Mouse (Mus musculus): Measurements from ENCODE around the gene Ppm1a. TPM values are rescaled to one million over a fixed set of nuclear protein-coding genes. Genes with fewer than 3 reads are reported as not detected.

Gene Ppm1a
- total and polyA plus RNA-seq, 3 experiments = 15.7 to 154 (median 75.8) TPM

- ATAC-seq (ENCODE audit: extremely low read depth, insufficient number of reproducible peaks, low FRiP score, poor library complexity, severe bottlenecking) (no peak), DNase-seq (ENCODE audit: low spot score) (no peak)
- H3K27me3 ChIP-seq (ENCODE audit: insufficient read depth, low read length) = peaks cover 3% of the 10 kb centered on the region
- H3K9me3 ChIP-seq (replicated peaks) = no peaks in the 10 kb centered on the region
- H3K4me1 ChIP-seq (ENCODE audit: insufficient read depth, low read depth, low read length) = no peaks in the 10 kb centered on the region
- no peak for TF ChIP-seq TAL1 (conservative IDR thresholded peaks at IDR 0.05; ENCODE audit: low read depth, low read length)
- no peak for TF ChIP-seq POLR2AphosphoS5 (IDR thresholded peaks at IDR 0.05; ENCODE audit: insufficient replicate concordance, low read depth, low read length)
- TF ChIP-seq CTCF (IDR thresholded peaks at IDR 0.05; ENCODE audit: low read depth, low read length) = no peak
- TF ChIP-seq GATA1 (IDR thresholded peaks at IDR 0.05; ENCODE audit: borderline replicate concordance, low read length) = no peak
- no peak for TF ChIP-seq GATA2 (IDR thresholded peaks at IDR 0.05; ENCODE audit: borderline replicate concordance, low read depth, low read length)
- H3K36me3 ChIP-seq (replicated peaks) = no peaks in the 10 kb centered on the region
- H3K4me3 ChIP-seq (ENCODE audit: low read depth, low read length) = no peak overlapping the region
Observed at GRCm38 (mm10) chr12:72721710-72722109, 35.5 kb upstream of the Ppm1a start.

DNA sequence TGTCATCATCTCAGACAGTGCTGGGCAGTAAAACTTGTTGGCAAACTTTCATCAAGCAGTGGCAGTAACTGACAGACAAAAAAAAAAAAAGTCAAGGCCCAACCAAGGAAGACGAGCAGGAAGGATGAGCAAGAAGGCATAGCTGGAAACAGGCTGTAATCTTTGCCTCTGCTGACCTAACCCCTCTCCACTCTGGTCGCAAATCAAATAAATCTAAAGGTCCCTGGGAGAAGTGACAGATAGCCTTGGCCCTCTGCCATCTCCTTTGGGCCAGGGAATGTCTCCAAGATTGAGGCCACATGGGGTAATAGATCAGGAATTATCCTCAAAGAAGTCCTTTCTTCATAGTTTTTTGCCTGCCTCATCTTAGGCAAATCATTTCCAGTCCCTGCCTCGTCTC lies 33.3 kb upstream of the Ppm1a start:
- DNase-seq (ENCODE audit: low spot score) (no peak), ATAC-seq (ENCODE audit: extremely low read depth, insufficient number of reproducible peaks, low FRiP score, poor library complexity, severe bottlenecking) (no peak)
- Histone ChIP-seq H3K4me1 (ENCODE audit: insufficient read depth, low read depth, low read length) (no peaks in the 10 kb centered on the region), H3K9me3 (replicated peaks) (no peaks in the 10 kb centered on the region), H3K4me3 (ENCODE audit: low read depth, low read length) (no peak overlapping the region), H3K36me3 (replicated peaks) (no peaks in the 10 kb centered on the region), H3K27me3 (ENCODE audit: insufficient read depth, low read length) (peaks cover 3% of the 10 kb centered on the region)
- TF ChIP-seq GATA1 (IDR thresholded peaks at IDR 0.05; ENCODE audit: borderline replicate concordance, low read length) (no peak), POLR2AphosphoS5 (IDR thresholded peaks at IDR 0.05; ENCODE audit: insufficient replicate concordance, low read depth, low read length) (no peak), GATA2 (IDR thresholded peaks at IDR 0.05; ENCODE audit: borderline replicate concordance, low read depth, low read length) (no peak), CTCF (IDR thresholded peaks at IDR 0.05; ENCODE audit: low read depth, low read length) (no peak), TAL1 (conservative IDR thresholded peaks at IDR 0.05; ENCODE audit: low read depth, low read length) (no peak)

DNA sequence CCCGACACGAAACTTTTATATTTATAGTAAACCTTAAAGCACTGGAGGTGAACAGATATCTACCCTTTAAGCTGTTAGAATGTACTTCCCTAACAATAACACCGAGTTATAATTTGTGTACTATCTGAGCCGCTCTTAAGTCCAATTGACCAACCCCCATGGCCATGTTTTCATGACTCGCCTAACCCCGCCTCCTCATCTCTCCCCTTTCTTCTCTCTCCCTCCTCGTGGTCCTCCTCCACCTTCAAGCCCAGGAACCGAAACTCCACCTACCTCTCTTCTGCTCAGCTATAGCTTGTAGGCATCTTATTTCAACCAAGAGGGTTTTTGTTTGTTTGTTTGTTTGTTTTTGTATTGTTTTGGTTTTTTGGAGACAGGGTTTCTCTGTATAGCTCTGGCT lies 30.2 kb upstream of the Ppm1a start:
- DNase-seq (ENCODE audit: low spot score) (no peak), ATAC-seq (ENCODE audit: extremely low read depth, insufficient number of reproducible peaks, low FRiP score, poor library complexity, severe bottlenecking) (no peak)
- no peak overlapping the region for H3K4me3 ChIP-seq (ENCODE audit: low read depth, low read length)
- H3K36me3 ChIP-seq (replicated peaks) = no peaks in the 10 kb centered on the region
- H3K27me3 ChIP-seq (ENCODE audit: insufficient read depth, low read length) = peaks cover 4% of the 10 kb centered on the region; the same call in 1 of the 2 replicates
- H3K4me1 ChIP-seq (ENCODE audit: insufficient read depth, low read depth, low read length) = peaks cover 4% of the 10 kb centered on the region; the same call in 1 of the 2 replicates
- TF ChIP-seq POLR2AphosphoS5 (IDR thresholded peaks at IDR 0.05; ENCODE audit: insufficient replicate concordance, low read depth, low read length) (no peak), GATA2 (IDR thresholded peaks at IDR 0.05; ENCODE audit: borderline replicate concordance, low read depth, low read length) (no peak), TAL1 (conservative IDR thresholded peaks at IDR 0.05; ENCODE audit: low read depth, low read length) (no peak), CTCF (IDR thresholded peaks at IDR 0.05; ENCODE audit: low read depth, low read length) (no peak), GATA1 (IDR thresholded peaks at IDR 0.05; ENCODE audit: borderline replicate concordance, low read length) (no peak)
- H3K9me3 ChIP-seq (replicated peaks) = no peaks in the 10 kb centered on the region

DNA sequence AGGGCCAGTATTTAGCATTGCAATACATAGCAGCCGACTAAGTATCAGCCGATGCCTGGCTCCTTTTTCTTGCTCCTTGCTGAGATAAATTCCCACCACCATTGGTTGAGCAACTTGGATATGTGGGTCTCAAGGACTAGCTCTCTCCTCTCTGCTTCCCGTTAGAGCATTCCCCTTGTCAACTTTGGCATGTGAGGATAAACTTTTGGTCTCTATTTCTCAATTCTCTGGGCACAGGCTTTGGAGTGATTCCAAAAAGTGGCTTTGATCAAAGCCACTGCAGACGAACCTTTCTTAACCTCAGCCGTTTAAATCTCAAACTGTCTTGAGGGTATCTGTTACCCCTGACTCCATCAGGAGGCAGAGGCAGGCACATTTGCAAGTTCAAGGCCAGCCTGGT lies 29.6 kb upstream of the Ppm1a start:
- Histone ChIP-seq H3K9me3 (replicated peaks) (no peaks in the 10 kb centered on the region), H3K27me3 (ENCODE audit: insufficient read depth, low read length) (peaks cover 4% of the 10 kb centered on the region; the same call in 1 of the 2 replicates), H3K36me3 (replicated peaks) (no peaks in the 10 kb centered on the region), H3K4me3 (ENCODE audit: low read depth, low read length) (no peak overlapping the region), H3K4me1 (ENCODE audit: insufficient read depth, low read depth, low read length) (peaks cover 4% of the 10 kb centered on the region; the same call in 1 of the 2 replicates)
- no peak for DNase-seq (ENCODE audit: low spot score)
- TF ChIP-seq TAL1 (conservative IDR thresholded peaks at IDR 0.05; ENCODE audit: low read depth, low read length) (no peak), GATA1 (IDR thresholded peaks at IDR 0.05; ENCODE audit: borderline replicate concordance, low read length) (no peak), POLR2AphosphoS5 (IDR thresholded peaks at IDR 0.05; ENCODE audit: insufficient replicate concordance, low read depth, low read length) (no peak), CTCF (IDR thresholded peaks at IDR 0.05; ENCODE audit: low read depth, low read length) (no peak), GATA2 (IDR thresholded peaks at IDR 0.05; ENCODE audit: borderline replicate concordance, low read depth, low read length) (no peak)
- no peak for ATAC-seq (ENCODE audit: extremely low read depth, insufficient number of reproducible peaks, low FRiP score, poor library complexity, severe bottlenecking)

DNA sequence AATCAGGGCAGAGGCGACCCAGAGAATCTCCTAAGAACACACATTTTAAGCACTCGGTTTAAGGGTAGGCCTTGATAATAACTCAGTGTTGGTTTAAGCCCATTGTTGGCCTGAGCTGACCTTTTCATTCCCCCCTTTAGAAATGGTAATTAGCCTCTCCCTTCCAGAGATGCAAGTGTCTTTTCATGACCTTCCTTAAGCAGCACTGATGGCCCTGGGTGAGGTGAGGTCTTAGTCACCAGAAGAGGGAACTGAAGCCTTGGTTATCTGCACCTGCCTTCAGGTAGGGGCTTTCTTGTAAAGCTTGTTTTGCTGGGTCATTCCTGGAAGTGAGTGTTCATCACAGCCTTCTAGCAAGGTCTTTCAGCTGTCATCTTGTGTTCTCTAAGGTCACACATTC lies 23.1 kb upstream of the Ppm1a start:
- ATAC-seq (ENCODE audit: extremely low read depth, insufficient number of reproducible peaks, low FRiP score, poor library complexity, severe bottlenecking) (no peak), DNase-seq (ENCODE audit: low spot score) (no peak)
- Histone ChIP-seq H3K27me3 (ENCODE audit: insufficient read depth, low read length) (peaks cover 2% of the 10 kb centered on the region), H3K4me3 (ENCODE audit: low read depth, low read length) (no peak overlapping the region), H3K36me3 (replicated peaks) (no peaks in the 10 kb centered on the region), H3K9me3 (replicated peaks) (no peaks in the 10 kb centered on the region), H3K4me1 (ENCODE audit: insufficient read depth, low read depth, low read length) (peaks cover 4% of the 10 kb centered on the region; the same call in 1 of the 2 replicates)
- TF ChIP-seq POLR2AphosphoS5 (IDR thresholded peaks at IDR 0.05; ENCODE audit: insufficient replicate concordance, low read depth, low read length) (no peak), GATA2 (IDR thresholded peaks at IDR 0.05; ENCODE audit: borderline replicate concordance, low read depth, low read length) (no peak), TAL1 (conservative IDR thresholded peaks at IDR 0.05; ENCODE audit: low read depth, low read length) (no peak), CTCF (IDR thresholded peaks at IDR 0.05; ENCODE audit: low read depth, low read length) (no peak), GATA1 (IDR thresholded peaks at IDR 0.05; ENCODE audit: borderline replicate concordance, low read length) (no peak)

DNA sequence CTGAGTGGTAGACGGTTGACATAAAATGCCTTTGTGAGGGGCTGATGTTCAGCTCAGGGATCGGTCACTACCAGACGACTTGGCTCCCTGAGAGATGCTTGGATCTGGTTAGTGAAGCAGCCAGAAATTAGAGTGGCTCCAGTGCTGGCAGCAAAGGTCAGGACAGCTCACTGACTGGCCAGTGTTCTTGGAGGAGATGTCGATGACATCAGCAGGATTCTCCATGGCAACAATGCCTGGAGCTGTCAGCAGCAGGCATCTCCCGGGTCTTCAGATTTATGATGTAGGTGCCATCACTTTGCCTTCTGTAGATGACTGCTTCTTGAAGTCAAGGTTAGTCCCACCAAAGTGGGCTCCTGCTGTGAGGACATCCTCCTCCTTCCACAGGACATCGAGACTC lies 16.1 kb upstream of the Ppm1a start:
- Histone ChIP-seq H3K4me3 (ENCODE audit: low read depth, low read length) (no peak overlapping the region), H3K9me3 (replicated peaks) (no peaks in the 10 kb centered on the region), H3K4me1 (ENCODE audit: insufficient read depth, low read depth, low read length) (peaks cover 16% of the 10 kb centered on the region), H3K27me3 (ENCODE audit: insufficient read depth, low read length) (no peaks in the 10 kb centered on the region; the same call in none of the 2 replicates), H3K36me3 (replicated peaks) (no peaks in the 10 kb centered on the region)
- TF ChIP-seq GATA1 (IDR thresholded peaks at IDR 0.05; ENCODE audit: borderline replicate concordance, low read length) (no peak), GATA2 (IDR thresholded peaks at IDR 0.05; ENCODE audit: borderline replicate concordance, low read depth, low read length) (no peak), CTCF (IDR thresholded peaks at IDR 0.05; ENCODE audit: low read depth, low read length) (no peak), POLR2AphosphoS5 (IDR thresholded peaks at IDR 0.05; ENCODE audit: insufficient replicate concordance, low read depth, low read length) (no peak), TAL1 (conservative IDR thresholded peaks at IDR 0.05; ENCODE audit: low read depth, low read length) (no peak)
- ATAC-seq (ENCODE audit: extremely low read depth, insufficient number of reproducible peaks, low FRiP score, poor library complexity, severe bottlenecking) (no peak), DNase-seq (ENCODE audit: low spot score) (no peak)

Data from G1E (cell line).